Mouse (Mus musculus) embryo, embryonic 10 days (tissue): ENCODE measurements around the gene Scfd2.

Experiments
- DNase-seq: peaks from one replicate; pipeline ENCODE4 v3.0.0-alpha.2; 2015; ENCODE audit warnings: low spot score

Scfd2 gene

GRCm38 (mm10) chr5:74455510-74456269, 75.9 kb downstream of the Scfd2 start:
- no peak for DNase-seq

- DNase-seq, result no peak
Measured at GRCm38 (mm10) chr5:74455094-74455493, 76.5 kb downstream of the Scfd2 start.

- no peak for DNase-seq
Measured at GRCm38 (mm10) chr5:74450977-74451376, 80.6 kb downstream of the Scfd2 start.

- no peak for DNase-seq
Measured at GRCm38 (mm10) chr5:74447517-74448334, 83.8 kb downstream of the Scfd2 start.

GRCm38 (mm10) chr5:74445861-74446260, 85.7 kb downstream of the Scfd2 start:
- no peak for DNase-seq

- no peak for DNase-seq
Measured at GRCm38 (mm10) chr5:74438353-74438752, 93.2 kb downstream of the Scfd2 start.

- peak; percentile 89 for DNase-seq
Measured at GRCm38 (mm10) chr5:74433580-74434147, 97.9 kb downstream of the Scfd2 start.

GRCm38 (mm10) chr5:74432879-74433539, 98.5 kb downstream of the Scfd2 start:
- DNase-seq, result peak; percentile 74

- DNase-seq, result no peak
Measured at GRCm38 (mm10) chr5:74420615-74421132, 110.9 kb downstream of the Scfd2 start.

GRCm38 (mm10) chr5:74412557-74412956, 119.0 kb downstream of the Scfd2 start:
- no peak for DNase-seq

GRCm38 (mm10) chr5:74404887-74405286, 126.7 kb downstream of the Scfd2 start:
- DNase-seq, result no peak

GRCm38 (mm10) chr5:74404083-74404482, 127.5 kb downstream of the Scfd2 start:
- no peak for DNase-seq

- DNase-seq, result no peak
Measured at GRCm38 (mm10) chr5:74402626-74403025, 128.9 kb downstream of the Scfd2 start.

GRCm38 (mm10) chr5:74391806-74392205, 139.8 kb downstream of the Scfd2 start:
- no peak for DNase-seq

- no peak for DNase-seq
Measured at GRCm38 (mm10) chr5:74391346-74391745, 140.2 kb downstream of the Scfd2 start.

- DNase-seq, result no peak
Measured at GRCm38 (mm10) chr5:74388849-74389248, 142.7 kb downstream of the Scfd2 start.

GRCm38 (mm10) chr5:74388101-74388500, 143.5 kb downstream of the Scfd2 start:
- DNase-seq, result no peak

- DNase-seq, result no peak
Measured at GRCm38 (mm10) chr5:74387143-74387886, 144.2 kb downstream of the Scfd2 start.

- DNase-seq, result no peak
Measured at GRCm38 (mm10) chr5:74380045-74380444, 151.5 kb downstream of the Scfd2 start.

- DNase-seq, result no peak
Measured at GRCm38 (mm10) chr5:74366710-74367101, 164.9 kb downstream of the Scfd2 start.

- no peak for DNase-seq
Measured at GRCm38 (mm10) chr5:74365984-74366709, 165.4 kb downstream of the Scfd2 start.
